Mouse (Mus musculus) neural tube, embryonic 11.5 days (tissue): ENCODE data around the gene Rbck1. TPM values are rescaled to one million over a fixed set of nuclear protein-coding genes. Genes with fewer than 3 reads are reported as not detected.
A peak's percentile ranks its signal among the peaks of the same experiment; 100 is the strongest.
"Not testable (repeated sequence)": the region's sequence is repeated elsewhere in the genome, so short reads cannot be mapped to it uniquely, and the experiment has no call there.

Experiments
- ATAC-seq: fragments of 200-750 bp; cut with Nextera tagmentation; 2 replicates; pipeline ENCODE4 v1.8.0; 2017; ENCODE audit warnings: moderate number of reproducible peaks, mild to moderate bottlenecking, moderate TSS enrichment, moderate library complexity; ENCODE audit not compliant: insufficient read depth, low FRiP score, low TSS enrichment
- DNase-seq: peaks from one replicate; pipeline ENCODE4 v3.0.0-alpha.2; 2015; ENCODE audit warnings: low spot score
- H3K27ac ChIP-seq: fragments of 300-500 bp; sonication (generic); 2 replicates; pipeline ENCODE4 v1.5.1; 2014; ENCODE audit warnings: low read depth, mild to moderate bottlenecking, low read length
- H3K27me3 ChIP-seq: fragments of 300-500 bp; sonication (generic); 2 replicates; pipeline ENCODE4 v1.6.1; 2014; ENCODE audit warnings: mild to moderate bottlenecking, low read length, mixed read lengths; ENCODE audit not compliant: control insufficient read depth, insufficient read depth
- H3K36me3 ChIP-seq: fragments of 300-500 bp; sonication (generic); 2 replicates; pipeline ENCODE4 v1.6.1; 2014; ENCODE audit warnings: mild to moderate bottlenecking, low read length, moderate library complexity, mixed read lengths; ENCODE audit not compliant: control insufficient read depth, insufficient read depth
- H3K4me1 ChIP-seq: fragments of 300-500 bp; sonication (generic); 2 replicates; pipeline ENCODE4 v1.6.1; 2014; ENCODE audit warnings: low read length, mixed read lengths; ENCODE audit not compliant: control insufficient read depth, insufficient read depth
- H3K4me2 ChIP-seq: fragments of 300-500 bp; sonication (generic); 2 replicates; pipeline ENCODE4 v1.6.1; 2014; ENCODE audit warnings: low read depth, mild to moderate bottlenecking, moderate library complexity
- H3K4me3 ChIP-seq: fragments of 300-500 bp; sonication (generic); 2 replicates; pipeline ENCODE4 v1.5.1; 2014; ENCODE audit warnings: low read depth, low read length
- H3K9ac ChIP-seq: fragments of 300-500 bp; sonication (generic); 2 replicates; pipeline ENCODE4 v1.6.1; 2014; ENCODE audit warnings: mild to moderate bottlenecking, low read length
- H3K9me3 ChIP-seq: fragments of 300-500 bp; sonication (generic); 2 replicates; pipeline ENCODE4 v1.6.1; 2016; ENCODE audit warnings: low read length; ENCODE audit not compliant: control insufficient read depth
- whole genome bisulfite sequencing: fragments of 180-500 bp; shearing (Covaris S2); extraction: QIAGEN DNeasy Blood & Tissue Kit; methylation state at CpG from one replicate; pipeline ENCODE4 v1.1.7; 2014; 5-methylcytosine and 5-hydroxymethylcytosine counted together
- polyA plus RNA-seq: library from polyadenylated mRNA; unstranded; fragments of >200 nt; fragmentation: Nextera tagmentation; extraction: Ambion mirVana; gene quantifications from 2 replicates; pipeline ENCODE4 v1.2.1, GENCODE M21; 2014

Rbck1 gene
- polyA plus RNA-seq, 1 experiment from 2014 or later: 77.8 TPM

DNA sequence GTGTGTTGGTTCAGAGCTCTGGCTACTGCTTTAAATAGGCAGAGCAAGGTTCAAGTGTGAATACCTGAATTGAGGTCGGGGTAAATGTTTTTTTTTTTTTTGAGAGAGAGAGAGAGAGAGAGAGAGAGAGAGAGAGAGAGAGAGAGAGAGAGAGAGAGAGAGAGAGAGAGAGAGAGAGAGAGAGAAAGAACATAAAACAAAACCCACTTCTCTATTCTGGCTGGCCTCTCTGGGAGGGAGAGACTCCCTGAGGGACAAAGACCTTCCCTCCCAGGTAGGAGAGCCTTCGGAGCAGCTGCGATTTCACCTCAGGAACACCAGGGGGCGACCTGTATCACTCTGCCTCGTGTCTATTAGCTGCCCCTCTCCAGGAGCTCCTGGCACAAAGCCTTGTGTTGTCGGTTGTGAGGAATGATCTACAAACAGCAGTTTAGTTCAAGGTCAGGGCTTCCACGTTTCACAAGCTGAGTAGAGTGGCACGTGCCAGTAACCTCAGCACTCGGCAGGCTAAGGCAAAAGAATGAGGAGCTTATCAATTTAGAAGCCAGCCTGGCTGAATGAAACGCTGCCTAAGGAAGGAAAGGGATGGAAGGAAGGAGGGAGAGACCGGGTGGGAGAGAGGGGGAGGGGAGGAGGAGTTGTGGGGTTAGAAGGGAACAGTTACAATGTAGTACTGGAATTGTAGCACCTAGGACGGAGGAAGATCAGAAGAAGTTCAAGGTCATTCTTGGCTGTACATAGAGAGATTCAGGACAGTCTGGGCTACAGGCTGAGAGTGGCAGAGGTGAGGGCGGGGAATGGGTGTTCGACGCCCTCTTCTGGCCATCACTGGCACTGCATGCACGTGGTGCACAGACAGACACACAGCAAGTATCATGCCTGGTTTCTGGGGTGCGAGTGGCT is 31.0 kb upstream of the Rbck1 start:
- H3K4me3 ChIP-seq: no peak overlapping the region
- no peaks in the 10 kb centered on the region for H3K27me3 ChIP-seq
- H3K9ac ChIP-seq: no peak overlapping the region
- H3K27ac ChIP-seq: no peak overlapping the region
- ATAC-seq (peak; percentile 61), DNase-seq (peak; percentile 82)
- no peaks in the 10 kb centered on the region for H3K9me3 ChIP-seq
- H3K4me2 ChIP-seq: peak overlapping the region; percentile 22; the same call in 1 of the 2 replicates
- WGBS: 13% methylated on average over 17 of the region's 17 CpGs
- H3K36me3 ChIP-seq: no peaks in the 10 kb centered on the region
- H3K4me1 ChIP-seq: no peaks in the 10 kb centered on the region

GRCm38 (mm10) chr2:152361193-152361592 is 28.7 kb upstream of the Rbck1 start:
- no peaks in the 10 kb centered on the region for H3K36me3 ChIP-seq
- H3K9ac ChIP-seq: no peak overlapping the region
- ATAC-seq: no peak
- H3K27ac ChIP-seq: no peak overlapping the region
- no peak for DNase-seq
- WGBS: 88% methylated on average over 8 of the region's 8 CpGs
- H3K4me1 ChIP-seq: no peaks in the 10 kb centered on the region
- H3K4me3 ChIP-seq: no peak overlapping the region
- H3K9me3 ChIP-seq: no peaks in the 10 kb centered on the region
- H3K4me2 ChIP-seq: no peak overlapping the region
- H3K27me3 ChIP-seq: no peaks in the 10 kb centered on the region

DNA sequence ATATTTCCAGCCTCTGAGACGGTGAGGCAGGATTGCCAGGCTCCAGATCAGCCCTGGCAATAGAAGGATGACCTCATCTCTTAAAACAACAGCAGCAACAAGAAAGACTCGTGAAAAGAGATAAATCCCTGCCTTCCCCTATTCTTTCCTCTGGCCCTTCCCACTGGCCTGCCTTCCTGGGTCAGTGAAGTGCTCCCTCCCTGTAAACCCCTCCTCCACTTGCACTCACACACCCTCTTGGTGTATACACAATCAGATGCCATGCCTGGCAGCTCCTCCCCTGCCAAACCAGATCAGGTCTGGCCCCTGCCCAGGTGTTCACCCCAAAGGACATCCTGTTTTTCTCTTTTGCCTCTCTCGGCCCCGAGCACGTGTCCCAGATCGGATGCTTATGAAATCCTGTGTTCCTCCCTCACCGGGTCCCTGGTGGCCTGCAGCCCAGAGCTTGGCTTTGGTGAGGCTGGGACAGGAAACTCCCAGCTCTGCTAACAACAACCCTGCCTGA is 27.9 kb upstream of the Rbck1 start:
- ATAC-seq (no peak), DNase-seq (no peak)
- Histone ChIP-seq H3K36me3 (no peaks in the 10 kb centered on the region), H3K4me3 (no peak overlapping the region), H3K9me3 (no peaks in the 10 kb centered on the region), H3K27ac (no peak overlapping the region), H3K4me2 (no peak overlapping the region), H3K27me3 (no peaks in the 10 kb centered on the region), H3K4me1 (no peaks in the 10 kb centered on the region), H3K9ac (no peak overlapping the region)
- 64% methylated on average over 7 of the region's 7 CpGs for WGBS

DNA sequence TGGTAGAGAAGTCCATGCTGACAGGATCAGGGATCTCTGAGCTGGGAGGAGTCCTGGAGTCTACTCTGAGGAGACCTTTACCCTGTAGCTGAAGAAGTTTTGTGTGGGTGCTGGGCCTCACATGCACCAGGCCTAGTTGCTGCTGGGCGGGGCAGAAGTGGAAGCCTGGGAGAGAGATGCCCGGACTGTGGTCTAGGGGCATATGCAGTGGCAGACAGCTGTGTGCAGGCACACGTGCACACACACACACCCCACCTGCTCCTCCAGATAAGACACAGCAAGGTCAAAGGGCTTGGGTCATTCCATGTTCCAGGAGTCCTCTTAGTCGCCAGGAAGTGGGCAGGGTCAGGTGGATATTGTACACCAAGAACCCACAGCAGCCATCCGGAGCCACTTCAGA is 27.2 kb upstream of the Rbck1 start:
- Histone ChIP-seq H3K27me3 (no peaks in the 10 kb centered on the region), H3K4me2 (no peak overlapping the region), H3K27ac (no peak overlapping the region), H3K4me1 (no peaks in the 10 kb centered on the region), H3K9me3 (no peaks in the 10 kb centered on the region), H3K4me3 (no peak overlapping the region), H3K9ac (no peak overlapping the region), H3K36me3 (no peaks in the 10 kb centered on the region)
- 74% methylated on average over 5 of the region's 5 CpGs for WGBS
- no peak for DNase-seq
- no peak for ATAC-seq

GRCm38 (mm10) chr2:152358977-152359376 is 26.5 kb upstream of the Rbck1 start:
- H3K4me1 ChIP-seq, H3K4me3 ChIP-seq, H3K27ac ChIP-seq, H3K9me3 ChIP-seq, H3K9ac ChIP-seq, H3K36me3 ChIP-seq, H3K27me3 ChIP-seq, H3K4me2 ChIP-seq, ATAC-seq, DNase-seq: not testable (repeated sequence)
- WGBS: 71% methylated on average over 5 of the region's 5 CpGs

DNA sequence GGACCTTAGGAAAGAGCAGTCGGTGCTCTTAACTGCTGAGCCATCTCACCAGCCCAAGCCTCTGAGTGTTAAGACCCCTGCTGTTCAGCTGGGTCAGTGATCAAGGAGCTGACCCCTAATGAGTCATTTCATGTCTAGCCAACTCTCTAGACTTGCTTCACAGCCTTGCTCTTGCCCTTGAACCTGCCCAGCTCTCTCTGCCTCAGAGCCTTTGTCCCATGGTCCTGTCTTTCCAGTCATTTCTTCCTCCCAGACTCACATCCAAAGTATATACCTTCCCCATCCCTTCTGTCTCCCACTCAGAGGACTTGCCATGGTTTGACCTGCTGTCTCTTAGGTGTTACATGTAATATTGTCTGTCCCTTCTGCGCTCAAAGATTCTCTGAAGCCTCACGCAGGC is 24.8 kb upstream of the Rbck1 start:
- H3K4me2 ChIP-seq: no peak overlapping the region
- H3K27ac ChIP-seq: no peak overlapping the region
- no peaks in the 10 kb centered on the region for H3K27me3 ChIP-seq
- no peak for ATAC-seq
- WGBS: 85% methylated on average over 3 of the region's 3 CpGs
- no peak overlapping the region for H3K4me3 ChIP-seq
- H3K9ac ChIP-seq: no peak overlapping the region
- no peaks in the 10 kb centered on the region for H3K9me3 ChIP-seq
- no peaks in the 10 kb centered on the region for H3K4me1 ChIP-seq
- H3K36me3 ChIP-seq: no peaks in the 10 kb centered on the region
- DNase-seq: no peak

DNA sequence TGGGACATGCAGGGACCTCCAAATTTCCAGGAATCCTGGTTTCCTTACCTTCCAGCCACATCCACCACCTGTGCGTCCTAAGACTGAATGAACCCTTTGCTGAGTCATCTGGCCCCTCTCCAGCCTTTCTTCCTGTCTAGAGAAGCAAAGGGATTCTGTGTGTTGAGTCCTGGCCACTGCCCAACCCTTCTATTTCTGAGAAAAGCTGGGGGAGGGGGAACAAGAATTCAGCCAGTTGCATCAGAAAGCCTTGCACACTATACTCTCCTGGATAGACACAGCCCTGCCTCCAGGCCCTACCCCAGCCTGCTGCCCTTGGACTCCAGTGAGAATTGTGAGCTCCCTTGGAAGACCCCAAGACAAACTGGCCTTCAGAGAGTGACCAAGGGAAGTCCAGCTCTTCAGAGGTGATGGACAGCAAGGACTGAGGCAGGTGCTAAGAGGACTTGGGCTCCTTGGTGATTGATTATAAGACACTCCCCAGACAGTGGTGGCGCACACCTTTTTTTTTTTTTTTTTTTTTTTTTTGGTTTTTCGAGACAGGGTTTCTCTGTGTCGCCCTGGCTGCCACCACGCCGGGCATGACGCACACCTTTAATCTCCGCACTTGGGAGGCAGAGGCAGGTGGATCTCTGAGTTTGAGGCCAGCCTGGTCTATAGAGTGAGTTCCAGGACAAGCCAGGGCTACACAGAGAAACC is 17.5 kb upstream of the Rbck1 start:
- H3K9me3 ChIP-seq: no peaks in the 10 kb centered on the region
- H3K27me3 ChIP-seq: 0 out of 2 replicates have a peak, but pooled peaks cover 2% of the 10 kb centered on the region
- H3K27ac ChIP-seq: no peak overlapping the region
- 93% methylated on average over 8 of the region's 8 CpGs for whole genome bisulfite sequencing
- H3K4me1 ChIP-seq: no peaks in the 10 kb centered on the region
- no peak for ATAC-seq
- H3K36me3 ChIP-seq: no peaks in the 10 kb centered on the region
- H3K4me3 ChIP-seq: no peak overlapping the region
- no peak overlapping the region for H3K9ac ChIP-seq
- no peak for DNase-seq
- H3K4me2 ChIP-seq: no peak overlapping the region

DNA sequence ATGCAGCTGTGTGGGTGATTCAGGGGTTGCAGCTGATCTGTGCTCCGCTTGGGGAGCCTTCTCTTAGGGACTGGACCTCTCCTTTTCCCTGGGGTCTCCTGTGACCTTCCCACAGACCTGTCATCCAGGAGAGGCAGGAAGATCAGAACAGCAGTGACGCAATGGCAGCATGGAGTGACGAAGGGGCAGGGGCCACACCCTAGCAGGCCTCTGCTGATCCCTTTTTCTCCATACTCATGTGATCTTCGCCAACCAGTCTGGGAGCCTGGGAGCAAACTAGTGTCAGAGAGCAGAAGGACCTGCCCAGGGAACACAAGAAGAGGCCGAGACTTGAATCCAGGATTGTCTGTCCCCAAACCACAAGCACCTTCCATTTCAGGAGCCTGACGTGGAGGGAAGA is 16.8 kb upstream of the Rbck1 start:
- 85% methylated on average over 6 of the region's 6 CpGs for WGBS
- no peaks in the 10 kb centered on the region for H3K9me3 ChIP-seq

More for the DNA sequence above, 16.8 kb upstream of the Rbck1 start:
- H3K27me3 ChIP-seq: 0 out of 2 replicates have a peak, but pooled peaks cover 2% of the 10 kb centered on the region
- H3K36me3 ChIP-seq: no peaks in the 10 kb centered on the region
- H3K4me1 ChIP-seq: 0 out of 2 replicates have a peak, but pooled peaks cover under 1% of the 10 kb centered on the region
- ATAC-seq (no peak), DNase-seq (no peak)
- H3K4me2 ChIP-seq: no peak overlapping the region
- H3K27ac ChIP-seq: no peak overlapping the region
- H3K4me3 ChIP-seq: no peak overlapping the region
- no peak overlapping the region for H3K9ac ChIP-seq
